Mouse (Mus musculus) liver, embryonic 14.5 days (tissue): ENCODE measurements at regions not wholly inside any gene's neighbourhood (a gene's known extent, or its start where the extent isn't known, plus 50 kb on each side); places are given as distances from the start of the nearest gene placed in this dataset.

Source experiments
- ATAC-seq: fragments of 200-750 bp; cut with Nextera tagmentation; 2 replicates; pipeline ENCODE4 v1.8.0; 2017; ENCODE audit warnings: moderate number of reproducible peaks, mild to moderate bottlenecking, moderate library complexity; ENCODE audit not compliant: insufficient read depth
- DNase-seq, 3 experiments: peaks; one replicate each; pipeline ENCODE4 v3.0.0-alpha.2; 2012 to 2013; ENCODE audit warnings: low read depth in 3 of 3, low spot score in 3 of 3
- H3K27ac ChIP-seq: fragments of 300-500 bp; sonication (generic); 2 replicates; pipeline ENCODE4 v1.5.1; 2014; ENCODE audit warnings: moderate library complexity, mild to moderate bottlenecking, control low read depth, inconsistent platforms
- H3K27me3 ChIP-seq: fragments of 300-500 bp; sonication (generic); 2 replicates; pipeline ENCODE4 v1.6.1; 2014; ENCODE audit warnings: mild to moderate bottlenecking, low read length, moderate library complexity; ENCODE audit not compliant: control insufficient read depth, insufficient read depth
- H3K36me3 ChIP-seq: fragments of 300-500 bp; sonication (generic); replicated peaks from 2 replicates; pipeline ENCODE4 v1.6.1; 2014; ENCODE audit warnings: low read depth; ENCODE audit not compliant: control insufficient read depth, insufficient read depth
- H3K4me1 ChIP-seq, 2 experiments: fragments of 200-500 bp in 1 of 2; fragments of 300-500 bp in 1 of 2; sonication (generic) in 1 of 2; replicated peaks; 2 replicates each; pipeline ENCODE4 v1.6.1; 2012 to 2014; ENCODE audit warnings: antibody characterized with exemption in 1 of 2, inconsistent platforms in 1 of 2, low read length in 1 of 2; ENCODE audit not compliant: control insufficient read depth in 2 of 2, insufficient read depth in 2 of 2
- H3K4me2 ChIP-seq: fragments of 300-500 bp; sonication (generic); 2 replicates; pipeline ENCODE4 v1.6.1; 2014; ENCODE audit warnings: low read depth, mild to moderate bottlenecking, control low read depth, moderate library complexity
- H3K4me3 ChIP-seq, 2 experiments: fragments of 200-500 bp in 1 of 2; fragments of 300-500 bp in 1 of 2; sonication (generic) in 1 of 2; 2 replicates each; pipeline ENCODE4 v1.5.1; 2012 to 2014; ENCODE audit warnings: low read depth in 2 of 2, low read length in 2 of 2, mild to moderate bottlenecking in 2 of 2, control low read depth in 1 of 2, inconsistent platforms in 1 of 2, moderate library complexity in 1 of 2; ENCODE audit not compliant: insufficient read depth in 1 of 2
- H3K9ac ChIP-seq: fragments of 300-500 bp; sonication (generic); replicated peaks from 2 replicates; pipeline ENCODE4 v1.6.1; 2014; ENCODE audit warnings: mild to moderate bottlenecking, control low read depth, moderate library complexity
- H3K9me3 ChIP-seq: fragments of 300-500 bp; sonication (generic); 2 replicates; pipeline ENCODE4 v1.6.1; 2016; ENCODE audit warnings: low read length, mixed read lengths; ENCODE audit not compliant: control insufficient read depth
- CTCF ChIP-seq: IDR thresholded peaks from 2 replicates; pipeline ENCODE4 v1.5.1; 2016; ENCODE audit warnings: antibody characterized with exemption, low read depth, control low read depth
- EP300 ChIP-seq: IDR thresholded peaks from 2 replicates; pipeline ENCODE4 v1.6.1; 2016; ENCODE audit warnings: antibody characterized with exemption, low read depth
- WGBS: fragments of 180-500 bp; shearing (Covaris S2); extraction: QIAGEN DNeasy Blood & Tissue Kit; methylation state at CpG from one replicate; pipeline ENCODE4 v1.1.7; 2014; ENCODE audit not compliant: insufficient replicate concordance; 5-methylcytosine and 5-hydroxymethylcytosine counted together

DNA sequence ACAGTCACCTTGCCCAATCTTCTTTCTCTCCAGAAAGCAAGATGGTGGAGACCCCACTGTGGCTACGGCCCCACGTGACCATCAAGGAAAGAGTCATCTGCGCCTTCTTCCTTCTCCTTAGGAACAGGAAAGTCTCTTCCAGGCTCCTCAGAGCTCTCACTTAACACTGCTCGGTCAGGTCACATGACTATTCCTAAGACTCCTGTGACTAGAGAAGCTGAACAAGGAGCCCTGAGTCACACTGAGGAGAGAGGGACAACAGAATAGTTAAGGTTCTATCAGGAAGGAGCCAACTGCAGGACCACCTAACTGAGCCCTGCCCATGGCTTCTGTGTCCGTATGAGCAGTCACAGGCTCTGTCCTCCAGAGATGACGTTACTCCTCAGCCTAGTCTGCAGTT is 75.8 kb downstream of the Cdc7 start:
- TF ChIP-seq EP300, result no peak
- no peak for TF ChIP-seq CTCF
- no peaks in the 10 kb centered on the region for H3K36me3 ChIP-seq
- WGBS, result 68% methylated on average over 6 of the region's 6 CpGs
- DNase-seq (no peak), ATAC-seq (no peak)
- H3K4me1 ChIP-seq, result 0 out of 4 replicates have a peak, but pooled peaks cover 0 to 6% of the 10 kb centered on the region in 2 experiments
- no peaks in the 10 kb centered on the region for H3K9me3 ChIP-seq
- no peaks in the 10 kb centered on the region for H3K27me3 ChIP-seq
- no peak overlapping the region for H3K4me3 ChIP-seq
- no peak overlapping the region for H3K27ac ChIP-seq
- no peak overlapping the region for H3K4me2 ChIP-seq
- H3K9ac ChIP-seq, result no peak overlapping the region

DNA sequence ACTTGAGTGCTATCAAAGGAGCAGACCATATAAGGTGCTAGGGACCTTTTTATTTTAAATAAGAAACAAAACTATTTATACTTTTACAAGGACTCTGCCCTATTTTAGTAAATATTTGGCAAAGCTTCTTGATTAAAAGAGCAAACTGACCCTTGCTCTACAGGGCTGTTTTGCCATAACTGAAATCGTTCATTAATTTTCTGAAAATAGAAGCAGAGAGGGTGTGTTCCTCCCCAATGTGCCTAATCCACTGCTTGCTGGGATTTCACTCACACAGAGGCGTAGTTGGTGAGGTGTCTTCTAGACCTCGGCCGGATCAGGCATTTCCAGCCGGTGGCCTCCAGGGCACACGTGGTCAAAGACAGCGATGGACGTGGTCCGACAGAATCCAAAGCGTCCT is 76.4 kb downstream of the Cdc7 start:
- Histone ChIP-seq H3K4me3 (no peak overlapping the region), H3K27ac (no peak overlapping the region), H3K4me1 (0 out of 4 replicates have a peak, but pooled peaks cover 0 to 8% of the 10 kb centered on the region in 2 experiments), H3K9me3 (no peaks in the 10 kb centered on the region), H3K4me2 (no peak overlapping the region), H3K27me3 (no peaks in the 10 kb centered on the region), H3K36me3 (no peaks in the 10 kb centered on the region), H3K9ac (no peak overlapping the region)
- TF ChIP-seq EP300, result no peak
- TF ChIP-seq CTCF, result no peak
- DNase-seq (no peak), ATAC-seq (no peak)
- WGBS, result 84% methylated on average over 10 of the region's 10 CpGs

DNA sequence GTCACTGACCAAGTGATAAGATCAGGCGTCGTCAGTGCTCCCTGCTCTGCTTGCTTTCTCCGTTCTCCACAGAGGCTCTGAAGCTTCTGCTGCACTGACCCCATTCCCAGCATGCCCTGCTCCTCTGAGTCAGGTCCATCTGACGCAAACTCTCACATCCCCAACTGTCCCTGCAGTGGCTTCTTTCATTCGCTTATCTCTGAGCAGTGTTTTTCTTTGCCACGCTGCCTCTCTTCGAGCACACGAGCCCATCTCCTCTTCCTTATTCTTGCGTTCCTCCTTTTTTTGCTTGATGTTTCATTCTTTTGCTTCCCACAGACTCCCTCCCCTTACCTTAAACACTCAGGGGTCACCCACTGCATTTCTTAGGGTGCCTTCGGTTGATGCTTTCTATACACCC is 81.0 kb downstream of the Cdc7 start:
- Histone ChIP-seq H3K4me2 (no peak overlapping the region), H3K9me3 (no peaks in the 10 kb centered on the region), H3K4me3 (no peak overlapping the region), H3K27ac (no peak overlapping the region), H3K27me3 (no peaks in the 10 kb centered on the region), H3K36me3 (no peaks in the 10 kb centered on the region), H3K9ac (no peak overlapping the region), H3K4me1 (peaks cover 0 to 3% of the 10 kb centered on the region in 2 experiments; a peak in 1 of 4 replicates)
- 21% methylated on average over 10 of the region's 10 CpGs for WGBS
- DNase-seq, result no peak
- TF ChIP-seq CTCF (no peak), EP300 (no peak)
- ATAC-seq, result no peak

DNA sequence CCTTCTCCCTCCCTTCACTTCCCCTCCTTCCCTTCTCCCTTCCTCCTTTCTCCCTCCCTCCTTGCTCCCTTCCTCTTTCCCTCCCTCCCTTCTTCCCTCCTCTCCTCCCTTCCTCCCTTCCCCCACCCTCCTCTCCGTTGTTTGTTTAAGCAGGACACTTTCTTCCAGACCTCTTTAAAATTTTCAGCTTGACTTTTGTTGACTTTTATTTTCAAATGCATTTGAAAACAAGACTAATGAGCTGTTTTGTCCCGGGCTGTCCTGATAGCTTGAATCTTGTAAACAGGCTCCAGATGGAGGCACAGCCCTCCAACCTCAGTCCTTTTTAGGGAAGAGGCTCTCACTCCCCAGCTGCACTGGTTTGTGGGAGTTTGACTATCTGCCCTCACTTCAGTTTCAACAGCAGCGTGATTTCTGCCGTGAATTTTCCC is 82.4 kb downstream of the Cdc7 start:
- no peaks in the 10 kb centered on the region for H3K27me3 ChIP-seq
- ATAC-seq, result no peak
- peaks cover 0 to 3% of the 10 kb centered on the region in 2 experiments; a peak in 1 of 4 replicates for H3K4me1 ChIP-seq
- H3K27ac ChIP-seq, result no peak overlapping the region
- H3K9ac ChIP-seq, result no peak overlapping the region
- WGBS, result 16% methylated on average over 4 of the region's 4 CpGs
- DNase-seq, result no peak
- H3K4me2 ChIP-seq, result no peak overlapping the region
- no peaks in the 10 kb centered on the region for H3K36me3 ChIP-seq
- no peaks in the 10 kb centered on the region for H3K9me3 ChIP-seq
- no peak overlapping the region for H3K4me3 ChIP-seq
- TF ChIP-seq EP300 (no peak), CTCF (no peak)

- H3K27ac ChIP-seq, result no peak overlapping the region
- no peak for DNase-seq
Observed at GRCm38 (mm10) chr5:107048607-107049006, 84.5 kb downstream of the Cdc7 start.

More at GRCm38 (mm10) chr5:107048607-107049006, 84.5 kb downstream of the Cdc7 start:
- H3K4me2 ChIP-seq, result no peak overlapping the region
- no peak for ATAC-seq
- H3K9me3 ChIP-seq, result no peaks in the 10 kb centered on the region
- H3K36me3 ChIP-seq, result no peaks in the 10 kb centered on the region
- no peak overlapping the region for H3K9ac ChIP-seq
- peaks cover 0 to 3% of the 10 kb centered on the region in 2 experiments; a peak in 1 of 4 replicates for H3K4me1 ChIP-seq
- WGBS, result 42% methylated on average over 5 of the region's 5 CpGs
- no peak overlapping the region for H3K4me3 ChIP-seq
- TF ChIP-seq CTCF (no peak), EP300 (no peak)
- H3K27me3 ChIP-seq, result no peaks in the 10 kb centered on the region
